Mouse (Mus musculus) neural tube, embryonic 14.5 days (tissue): ENCODE measurements around the gene Gm37240. TPM values are rescaled to one million over a fixed set of nuclear protein-coding genes. Genes with fewer than 3 reads are reported as not detected.

ENCODE experiments used
- ATAC-seq: fragments of 200-750 bp; cut with Nextera tagmentation; 2 replicates; pipeline ENCODE4 v1.8.0; 2017; ENCODE audit warnings: low read depth, mild to moderate bottlenecking, moderate TSS enrichment, moderate library complexity
- H3K27ac ChIP-seq: fragments of 300-500 bp; sonication (generic); 2 replicates; pipeline ENCODE4 v1.5.1; 2014; ENCODE audit warnings: low read depth, mild to moderate bottlenecking, control low read depth, low read length, moderate library complexity, mixed read lengths
- H3K27me3 ChIP-seq: fragments of 300-500 bp; sonication (generic); 2 replicates; pipeline ENCODE4 v1.6.1; 2014; ENCODE audit warnings: low read length; ENCODE audit not compliant: control insufficient read depth, insufficient read depth
- H3K36me3 ChIP-seq: fragments of 300-500 bp; sonication (generic); 2 replicates; pipeline ENCODE4 v1.6.1; 2014; ENCODE audit warnings: low read length, mixed read lengths; ENCODE audit not compliant: control insufficient read depth, insufficient read depth
- H3K4me1 ChIP-seq: fragments of 300-500 bp; sonication (generic); 2 replicates; pipeline ENCODE4 v1.6.1; 2014; ENCODE audit warnings: low read length; ENCODE audit not compliant: control insufficient read depth, insufficient read depth
- H3K4me2 ChIP-seq: fragments of 300-500 bp; sonication (generic); 2 replicates; pipeline ENCODE4 v1.6.1; 2014; ENCODE audit warnings: mild to moderate bottlenecking, low read depth, low read length, control low read depth
- H3K4me3 ChIP-seq: fragments of 300-500 bp; sonication (generic); 2 replicates; pipeline ENCODE4 v1.5.1; 2014; ENCODE audit warnings: low read depth, low read length, control low read depth, mixed read lengths
- H3K9ac ChIP-seq: fragments of 300-500 bp; sonication (generic); replicated peaks from 2 replicates; pipeline ENCODE4 v1.6.1; 2014; ENCODE audit warnings: low read depth, mild to moderate bottlenecking, control low read depth, low read length, mixed read lengths
- H3K9me3 ChIP-seq: fragments of 300-500 bp; sonication (generic); 2 replicates; pipeline ENCODE4 v1.6.1; 2016; ENCODE audit warnings: low read length; ENCODE audit not compliant: control insufficient read depth
- WGBS: fragments of 180-500 bp; shearing (Covaris S2); extraction: QIAGEN DNeasy Blood & Tissue Kit; methylation state at CpG from one replicate; pipeline ENCODE4 v1.1.7; 2014; 5-methylcytosine and 5-hydroxymethylcytosine counted together
- polyA plus RNA-seq: library from polyadenylated mRNA; unstranded; fragments of >200 nt; fragmentation: Nextera tagmentation; extraction: Ambion mirVana; gene quantifications from 2 replicates; pipeline ENCODE4 v1.2.1, GENCODE M21; 2014

The Gm37240 gene
- polyA plus RNA-seq, 1 experiment from 2014 or later, result not detected

DNA sequence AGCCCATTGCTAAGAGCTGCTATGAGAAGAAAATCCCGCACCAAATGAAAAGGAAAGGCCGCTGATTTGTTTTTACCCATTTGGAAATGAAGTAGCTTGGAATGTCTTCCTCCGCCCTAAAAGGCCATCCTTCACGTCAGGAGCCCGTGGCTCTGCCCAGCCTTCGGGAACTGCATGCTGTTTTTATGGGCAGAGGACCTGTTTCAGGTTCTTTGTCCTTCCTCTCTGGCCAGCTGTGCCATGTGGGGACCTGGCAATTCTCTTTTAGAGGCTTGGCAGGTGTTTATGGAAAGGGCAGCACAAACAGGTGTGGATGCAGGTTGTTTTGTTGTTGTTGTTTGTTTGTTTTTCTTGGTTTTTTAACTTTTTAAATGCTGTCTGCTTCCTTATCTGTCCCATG is 1154.8 kb downstream of the Gm37240 start:
- Histone ChIP-seq H3K36me3 (no peaks in the 10 kb centered on the region), H3K4me2 (peak overlapping the region; percentile 50), H3K4me3 (no peak overlapping the region), H3K9me3 (no peaks in the 10 kb centered on the region), H3K27me3 (no peaks in the 10 kb centered on the region), H3K27ac (peak overlapping the region; percentile 78; the same call in 1 of the 2 replicates), H3K9ac (no peak overlapping the region; the same call in 1 of the 2 replicates), H3K4me1 (peaks cover 28% of the 10 kb centered on the region)
- peak; percentile 38; the same call in 1 of the 2 replicates for ATAC-seq
- 3% methylated on average over 6 of the region's 6 CpGs for WGBS

DNA sequence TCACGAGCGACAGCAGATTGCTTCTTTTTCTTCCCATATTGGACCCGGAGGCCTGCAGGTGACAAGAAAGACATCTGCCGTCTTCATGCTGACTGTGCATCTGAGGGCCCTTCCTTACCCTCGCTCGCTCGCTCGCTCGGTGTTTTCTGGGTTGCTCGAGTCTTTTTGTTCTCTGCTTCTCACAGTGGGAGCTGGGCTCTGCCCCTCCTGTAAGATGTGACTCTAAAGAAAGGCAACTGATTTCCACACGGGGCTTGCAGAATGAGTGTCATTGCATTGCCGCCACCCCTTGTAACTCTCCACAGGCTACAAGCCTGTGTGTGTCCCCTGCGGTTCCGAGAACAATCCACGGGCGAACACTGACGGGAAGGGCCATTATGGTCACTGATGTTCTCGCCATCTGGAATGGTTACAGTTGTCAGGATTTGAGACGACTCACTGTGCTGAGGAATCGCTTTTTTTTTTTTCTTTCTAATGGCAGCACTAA is 1155.3 kb downstream of the Gm37240 start:
- peak; percentile 62 for ATAC-seq
- H3K27ac ChIP-seq, result peak overlapping the region; percentile 78
- H3K4me1 ChIP-seq, result peaks cover 28% of the 10 kb centered on the region
- H3K36me3 ChIP-seq, result no peaks in the 10 kb centered on the region
- H3K4me3 ChIP-seq, result peak overlapping the region; percentile 16
- no peaks in the 10 kb centered on the region for H3K9me3 ChIP-seq
- H3K9ac ChIP-seq, result peak overlapping the region; percentile 41; the same call in 1 of the 2 replicates
- H3K27me3 ChIP-seq, result no peaks in the 10 kb centered on the region
- peak overlapping the region; percentile 50 for H3K4me2 ChIP-seq
- WGBS, result 1% methylated on average over 20 of the region's 20 CpGs

DNA sequence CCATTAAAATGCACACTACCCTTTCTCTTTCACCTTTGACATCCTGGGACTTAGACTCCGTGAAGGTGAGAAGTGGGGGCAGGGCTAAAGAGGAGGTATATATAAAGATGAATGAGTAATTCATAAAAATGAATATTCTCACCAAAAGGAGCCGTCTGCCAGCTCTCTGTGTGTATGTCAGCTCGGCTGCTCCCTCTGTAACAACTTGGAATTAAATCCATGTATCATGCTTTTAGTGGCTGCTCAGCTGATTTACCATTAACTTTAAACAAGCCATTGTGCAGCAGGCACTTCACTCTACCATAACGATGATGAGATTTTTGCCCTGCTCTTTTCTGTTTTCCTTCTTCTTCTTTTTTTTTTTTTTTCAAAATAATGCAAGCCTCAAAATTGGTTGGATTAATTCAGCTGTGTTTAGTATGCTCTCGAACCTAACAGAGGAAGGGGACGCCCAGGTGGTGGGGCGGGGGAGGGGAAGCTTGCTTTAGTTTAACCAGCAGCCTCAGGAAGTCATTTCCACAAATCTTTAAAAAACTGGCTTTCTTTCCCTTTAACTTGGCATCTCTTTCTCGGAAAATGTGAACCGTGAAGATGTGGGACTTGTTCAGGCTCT is 1155.8 kb downstream of the Gm37240 start:
- ATAC-seq, result no peak
- peak overlapping the region; percentile 50 for H3K4me2 ChIP-seq
- peak overlapping the region; percentile 16 for H3K4me3 ChIP-seq
- H3K27ac ChIP-seq, result peak overlapping the region; percentile 78
- no peaks in the 10 kb centered on the region for H3K9me3 ChIP-seq
- 7% methylated on average over 9 of the region's 9 CpGs for WGBS
- H3K36me3 ChIP-seq, result no peaks in the 10 kb centered on the region
- peak overlapping the region; percentile 41; the same call in 1 of the 2 replicates for H3K9ac ChIP-seq
- H3K4me1 ChIP-seq, result peaks cover 28% of the 10 kb centered on the region
- no peaks in the 10 kb centered on the region for H3K27me3 ChIP-seq

DNA sequence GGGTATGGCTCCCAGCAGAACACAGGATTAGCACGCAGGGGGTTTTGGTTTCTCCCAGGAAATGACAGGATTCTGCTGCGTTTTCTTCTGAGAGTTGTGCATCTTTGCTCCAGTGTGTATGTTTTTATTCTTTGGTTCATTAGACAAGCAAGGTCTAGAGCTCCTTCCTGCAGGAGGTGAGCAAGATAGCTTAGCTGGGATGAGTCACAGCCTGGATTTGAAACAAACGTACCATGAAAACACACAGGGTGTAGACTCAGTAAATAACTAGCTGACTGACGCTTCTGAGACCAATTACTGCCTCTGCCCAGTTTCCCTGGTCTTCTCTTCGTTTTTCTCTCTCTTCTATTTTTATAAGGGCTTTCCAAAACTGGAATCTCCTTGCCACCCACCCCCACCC is 1156.3 kb downstream of the Gm37240 start:
- no peak overlapping the region for H3K9ac ChIP-seq
- peak overlapping the region; percentile 57 for H3K27ac ChIP-seq
- no peak for ATAC-seq
- H3K4me1 ChIP-seq, result peaks cover 28% of the 10 kb centered on the region
- H3K9me3 ChIP-seq, result no peaks in the 10 kb centered on the region
- H3K4me3 ChIP-seq, result no peak overlapping the region
- H3K4me2 ChIP-seq, result peak overlapping the region; percentile 50; the same call in 1 of the 2 replicates
- WGBS, result 29% methylated on average over 5 of the region's 5 CpGs
- H3K27me3 ChIP-seq, result no peaks in the 10 kb centered on the region
- H3K36me3 ChIP-seq, result no peaks in the 10 kb centered on the region

DNA sequence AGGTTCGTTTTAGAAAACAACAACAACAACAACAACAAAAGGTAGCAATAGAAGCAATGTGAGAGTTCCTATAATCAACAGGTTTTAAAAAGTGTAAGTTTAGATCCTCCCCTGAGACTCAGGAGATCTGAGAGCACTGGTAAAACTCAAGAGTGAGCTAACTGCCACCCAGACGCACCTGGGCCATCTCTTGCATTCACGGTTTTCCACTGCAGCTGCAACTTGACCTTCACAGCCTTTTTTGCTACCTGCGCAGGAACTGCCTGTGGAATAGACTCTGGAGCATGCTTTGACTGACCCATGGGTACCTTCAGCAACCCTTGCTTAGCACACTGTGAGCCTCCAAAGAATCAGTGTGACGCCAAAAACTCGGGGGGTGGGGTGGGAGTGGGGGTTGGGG is 1157.5 kb downstream of the Gm37240 start:
- no peak for ATAC-seq
- no peaks in the 10 kb centered on the region for H3K27me3 ChIP-seq
- peaks cover 28% of the 10 kb centered on the region for H3K4me1 ChIP-seq
- 92% methylated on average over 6 of the region's 6 CpGs for WGBS
- H3K9me3 ChIP-seq, result no peaks in the 10 kb centered on the region
- no peak overlapping the region for H3K4me2 ChIP-seq
- no peak overlapping the region for H3K27ac ChIP-seq
- no peak overlapping the region for H3K4me3 ChIP-seq
- H3K9ac ChIP-seq, result no peak overlapping the region
- H3K36me3 ChIP-seq, result no peaks in the 10 kb centered on the region

DNA sequence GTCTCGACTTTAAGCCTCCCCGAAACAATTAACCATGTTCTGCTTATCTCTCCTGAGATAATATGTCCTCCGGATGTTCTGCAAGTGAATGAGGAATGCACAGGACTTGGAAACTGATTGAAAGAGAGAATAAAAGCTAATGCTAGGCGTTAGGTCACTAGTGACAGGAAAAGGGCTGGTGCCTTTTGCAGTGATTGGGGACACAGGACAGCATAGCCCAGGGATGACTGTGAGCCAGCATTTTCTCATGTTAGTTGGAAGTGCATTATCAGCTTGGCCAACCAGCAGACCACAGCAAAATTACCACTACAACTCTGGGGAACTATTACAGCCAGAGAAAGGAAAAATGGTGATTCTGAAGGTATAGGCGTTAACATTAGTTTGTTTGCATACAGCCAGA is 1163.3 kb downstream of the Gm37240 start:
- Histone ChIP-seq H3K4me1 (no peaks in the 10 kb centered on the region), H3K4me2 (no peak overlapping the region), H3K4me3 (no peak overlapping the region), H3K27ac (no peak overlapping the region), H3K9me3 (no peaks in the 10 kb centered on the region), H3K9ac (no peak overlapping the region), H3K27me3 (no peaks in the 10 kb centered on the region), H3K36me3 (no peaks in the 10 kb centered on the region)
- WGBS, result 66% methylated on average over 5 of the region's 5 CpGs
- ATAC-seq, result no peak

DNA sequence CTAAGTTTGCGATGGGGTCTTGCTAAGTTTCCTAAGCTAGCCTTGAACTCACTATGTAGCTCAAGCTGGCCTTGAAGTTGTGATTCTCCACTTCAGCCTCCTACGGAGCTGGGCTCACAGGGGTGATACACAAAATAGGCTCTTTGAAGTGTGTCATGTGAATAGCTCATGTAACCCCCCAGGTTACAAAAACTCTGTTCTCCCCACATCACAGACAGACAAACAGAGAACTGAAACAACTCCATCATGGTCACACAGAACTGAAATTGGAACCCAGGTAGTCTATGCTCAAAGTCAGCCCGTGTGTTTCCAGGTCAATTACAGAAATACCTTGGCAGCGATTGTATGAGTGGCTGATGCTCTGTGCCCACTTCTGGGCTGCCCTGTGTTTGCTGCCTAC is 1164.6 kb downstream of the Gm37240 start:
- 97% methylated on average over 4 of the region's 4 CpGs for WGBS
- no peak for ATAC-seq
- H3K27me3 ChIP-seq, result no peaks in the 10 kb centered on the region

DNA sequence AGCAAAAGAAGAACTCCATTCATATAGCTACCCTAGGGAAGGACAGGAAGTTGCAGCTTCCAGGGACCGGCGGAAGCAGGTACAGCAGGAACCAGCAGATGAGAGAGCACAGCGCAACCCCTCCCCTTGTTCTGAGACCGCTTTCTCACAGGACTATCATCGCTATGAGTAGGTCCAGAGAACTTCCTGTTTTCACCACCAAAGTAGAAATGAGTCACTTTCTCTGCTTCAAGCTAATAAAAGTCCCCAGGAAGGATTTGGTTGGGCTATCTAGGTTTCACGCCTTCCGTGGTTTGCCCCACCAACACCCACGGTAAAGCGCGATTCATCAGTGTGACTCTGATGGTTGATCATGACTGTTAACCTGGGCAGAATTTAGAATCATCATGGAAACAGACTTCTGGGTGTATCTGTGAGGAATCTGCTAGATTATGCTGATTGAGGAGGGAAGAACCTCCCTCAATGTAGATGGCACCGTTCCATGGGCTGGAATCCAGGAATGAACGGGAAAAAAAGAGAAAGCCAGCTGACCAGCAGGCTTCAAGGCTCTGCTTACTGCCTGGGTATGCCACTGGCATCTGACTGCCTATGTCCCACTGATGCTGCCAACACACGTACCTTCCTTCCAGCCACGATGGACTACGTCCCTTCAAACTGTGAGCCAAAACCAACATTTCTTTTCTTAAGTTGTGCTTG is 1172.1 kb downstream of the Gm37240 start:
- no peak overlapping the region for H3K4me2 ChIP-seq
- H3K9ac ChIP-seq, result no peak overlapping the region
- H3K27me3 ChIP-seq, result no peaks in the 10 kb centered on the region
- ATAC-seq, result no peak
- no peaks in the 10 kb centered on the region for H3K4me1 ChIP-seq
- H3K36me3 ChIP-seq, result no peaks in the 10 kb centered on the region
- no peaks in the 10 kb centered on the region for H3K9me3 ChIP-seq
- 97% methylated on average over 15 of the region's 15 CpGs for WGBS
- no peak overlapping the region for H3K4me3 ChIP-seq
- H3K27ac ChIP-seq, result no peak overlapping the region

More for the DNA sequence above, 1164.6 kb downstream of the Gm37240 start:
- Histone ChIP-seq H3K9me3 (no peaks in the 10 kb centered on the region), H3K27ac (no peak overlapping the region), H3K36me3 (no peaks in the 10 kb centered on the region), H3K4me2 (no peak overlapping the region), H3K4me3 (no peak overlapping the region), H3K9ac (no peak overlapping the region), H3K4me1 (no peaks in the 10 kb centered on the region)

DNA sequence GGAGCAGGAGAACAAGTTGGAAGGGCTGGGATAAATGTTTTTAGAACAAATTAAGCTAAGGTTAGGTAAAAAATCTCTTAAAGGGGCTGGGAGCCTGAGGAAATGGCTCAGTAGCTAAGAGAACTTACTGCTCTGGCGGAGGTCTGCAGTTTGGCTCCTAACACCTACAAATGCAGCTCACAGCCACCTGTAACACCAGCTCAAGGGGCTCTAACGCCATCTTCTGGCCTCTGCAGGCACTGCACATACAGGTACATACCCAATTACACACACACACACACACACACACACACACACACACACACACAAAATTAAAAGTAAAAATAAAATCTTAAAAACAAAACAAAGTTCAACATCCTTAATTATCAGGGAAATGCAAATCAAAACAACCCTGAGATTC is 1174.4 kb downstream of the Gm37240 start:
- H3K4me2 ChIP-seq, result no peak overlapping the region
- no peaks in the 10 kb centered on the region for H3K27me3 ChIP-seq
- H3K36me3 ChIP-seq, result no peaks in the 10 kb centered on the region
- H3K9ac ChIP-seq, result no peak overlapping the region
- H3K27ac ChIP-seq, result no peak overlapping the region
- H3K9me3 ChIP-seq, result no peaks in the 10 kb centered on the region
- no peaks in the 10 kb centered on the region for H3K4me1 ChIP-seq
- no peak overlapping the region for H3K4me3 ChIP-seq
- no peak for ATAC-seq
- 50% methylated on average over 2 of the region's 2 CpGs for WGBS
